Mouse (Mus musculus): ENCODE measurements around the gene Ctxn1. TPM values are rescaled to one million over a fixed set of nuclear protein-coding genes. Genes with fewer than 3 reads are reported as not detected.

Ctxn1 gene
- total and polyA plus RNA-seq, 3 experiments = 0.68 to 3.2 (median 1.3) TPM

- dilution Hi-C loops (cut with MboI; ENCODE audit: extremely low pct_ligation_motif_present, extremely low pct_unique_long_range_greater_than_20kb, low sequenced_read_pairs) (no loop called here), in situ Hi-C loops (cut with MboI; ENCODE audit: low pct_ligation_motif_present, low pct_unique_long_range_greater_than_20kb, low sequenced_read_pairs) (loop anchor here (10.0 kb wide), 1 partner anchor 56 kb away; no protein-coding TSS in a partner anchor)
- H3K4me2 ChIP-seq (ENCODE audit: insufficient read depth, low read depth, poor library complexity, severe bottlenecking) = no peak overlapping the region
- no peaks in the 10 kb centered on the region for H3K79me2 ChIP-seq (replicated peaks; ENCODE audit: control insufficient read depth, extremely low read depth, insufficient read depth, poor library complexity, severe bottlenecking)
- no peak overlapping the region for H3K9ac ChIP-seq (ENCODE audit: insufficient read depth, low read depth)
- H3K36me3 ChIP-seq (replicated peaks in 1 of 2; ENCODE audit: control insufficient read depth in 1 of 2, insufficient read depth in 1 of 2, low read length in 1 of 2) = peaks cover 78 to 96% of the 10 kb centered on the region in 2 experiments
- no peak for TF ChIP-seq MYC (IDR thresholded peaks at IDR 0.05; ENCODE audit: low read depth, low read length)
- no peak for TF ChIP-seq USF1 (IDR thresholded peaks at IDR 0.05; ENCODE audit: low read depth, low read length)
- no peak for TF ChIP-seq BHLHE40 (IDR thresholded peaks at IDR 0.05; ENCODE audit: low read depth, low read length)
- H3K4me3 ChIP-seq (replicated peaks in 1 of 3; ENCODE audit: low read depth in 2 of 3, low read length in 2 of 3, poor library complexity in 1 of 3) = no peak overlapping the region
- H3K27me3 ChIP-seq (replicated peaks) = no peaks in the 10 kb centered on the region
- no peak for DNase-seq (ENCODE audit: extremely low read depth)
- H3K27ac ChIP-seq (ENCODE audit: insufficient read depth, low read depth) = no peak overlapping the region
- H3K9me3 ChIP-seq (replicated peaks; ENCODE audit: low read length) = no peaks in the 10 kb centered on the region
- peaks cover 3 to 6% of the 10 kb centered on the region in 2 experiments for H3K4me1 ChIP-seq (ENCODE audit: control insufficient read depth in 1 of 2, insufficient read depth in 2 of 2)
Measured at GRCm38 (mm10) chr8:4258678-4259077, 396 bp downstream of the Ctxn1 start.

DNA sequence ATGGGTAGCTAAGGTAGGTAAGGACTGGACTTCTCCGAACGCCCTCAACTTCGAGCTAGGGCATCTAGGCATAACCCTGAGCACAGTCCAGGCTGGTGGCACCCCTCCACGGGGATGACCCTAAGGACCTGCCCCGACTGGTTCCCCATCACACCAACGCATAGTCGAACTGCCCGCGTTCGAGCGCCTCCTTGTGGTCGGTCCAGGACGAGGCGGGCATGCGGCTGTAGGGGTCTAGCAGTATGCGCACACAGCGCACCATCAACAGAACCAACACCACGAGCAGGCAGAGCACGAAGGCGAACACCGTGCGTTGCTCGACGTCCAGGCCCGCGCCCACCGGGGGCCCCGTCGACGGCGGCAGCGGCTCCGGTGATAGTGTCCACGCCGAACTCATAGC lies 841 bp downstream of the Ctxn1 start:
- H3K9me3 ChIP-seq (replicated peaks; ENCODE audit: low read length) = no peaks in the 10 kb centered on the region
- DNase-seq (ENCODE audit: extremely low read depth) = no peak
- dilution Hi-C loops (cut with MboI; ENCODE audit: extremely low pct_ligation_motif_present, extremely low pct_unique_long_range_greater_than_20kb, low sequenced_read_pairs) (no loop called here), in situ Hi-C loops (cut with MboI; ENCODE audit: low pct_ligation_motif_present, low pct_unique_long_range_greater_than_20kb, low sequenced_read_pairs) (loop anchor here (10.0 kb wide), 1 partner anchor 57 kb away; no protein-coding TSS in a partner anchor)
- TF ChIP-seq ZKSCAN1 (IDR thresholded peaks at IDR 0.05; ENCODE audit: borderline replicate concordance, low read depth, low read length) (no peak), PAX5 (IDR thresholded peaks at IDR 0.05; ENCODE audit: low read length) (no peak), NRF1 (IDR thresholded peaks at IDR 0.05; ENCODE audit: low read depth, low read length) (no peak), BHLHE40 (IDR thresholded peaks at IDR 0.05; ENCODE audit: low read depth, low read length) (no peak), RCOR1 (conservative IDR thresholded peaks at IDR 0.05; ENCODE audit: low read depth, low read length) (no peak), NELFE (IDR thresholded peaks at IDR 0.05; ENCODE audit: low read depth, low read length) (no peak), CHD1 (IDR thresholded peaks at IDR 0.05; ENCODE audit: low read depth, low read length) (no peak), SIN3A (IDR thresholded peaks at IDR 0.05; ENCODE audit: low read length) (no peak), MAFK (IDR thresholded peaks at IDR 0.05; ENCODE audit: insufficient replicate concordance, low read length) (no peak), CTCF (conservative IDR thresholded peaks at IDR 0.05 in 1 of 2, IDR thresholded peaks at IDR 0.05 in 1 of 2; ENCODE audit: low read depth in 2 of 2, low read length in 2 of 2) (peak in 1 of 2 experiments; percentile 47; a peak in 2 of 4 replicates), ZMIZ1 (IDR thresholded peaks at IDR 0.05; ENCODE audit: low read depth, low read length) (no peak), SMC3 (IDR thresholded peaks at IDR 0.05; ENCODE audit: low read depth, low read length) (peak; percentile 21; the same call in 1 of the 2 replicates), ZNF384 (IDR thresholded peaks at IDR 0.05; ENCODE audit: low read depth, low read length) (no peak)
- no peak overlapping the region for H3K4me3 ChIP-seq (replicated peaks in 1 of 3; ENCODE audit: low read depth in 2 of 3, low read length in 2 of 3, poor library complexity in 1 of 3)
- no peaks in the 10 kb centered on the region for H3K79me2 ChIP-seq (replicated peaks; ENCODE audit: control insufficient read depth, extremely low read depth, insufficient read depth, poor library complexity, severe bottlenecking)
- no peak overlapping the region for H3K4me2 ChIP-seq (ENCODE audit: insufficient read depth, low read depth, poor library complexity, severe bottlenecking)
- H3K4me1 ChIP-seq (ENCODE audit: control insufficient read depth in 1 of 2, insufficient read depth in 2 of 2) = peaks cover 3 to 8% of the 10 kb centered on the region in 2 experiments
- no peak overlapping the region for H3K9ac ChIP-seq (ENCODE audit: insufficient read depth, low read depth)
- peaks cover 75 to 91% of the 10 kb centered on the region in 2 experiments for H3K36me3 ChIP-seq (replicated peaks in 1 of 2; ENCODE audit: control insufficient read depth in 1 of 2, insufficient read depth in 1 of 2, low read length in 1 of 2)
- no peak overlapping the region for H3K27ac ChIP-seq (ENCODE audit: insufficient read depth, low read depth)
- H3K27me3 ChIP-seq (replicated peaks) = no peaks in the 10 kb centered on the region
